Mouse (Mus musculus) myocyte (in vitro differentiated cells): ENCODE results near the gene Dock2.

Experiments used
- E2F4 ChIP-seq: IDR thresholded peaks from one replicate; pipeline ENCODE4 v1.6.1; 2011; ENCODE audit warnings: mild to moderate bottlenecking, control low read depth, moderate library complexity; ENCODE audit not compliant: insufficient read depth
- MYOD1 ChIP-seq, 3 experiments: IDR thresholded peaks; one replicate each; pipeline ENCODE4 v1.6.1; 2011; ENCODE audit warnings: control low read depth in 2 of 3, low read depth in 2 of 3, mild to moderate bottlenecking in 2 of 3, moderate library complexity in 1 of 3; ENCODE audit not compliant: insufficient read length in 2 of 3, control insufficient read depth in 1 of 3
- POLR2A ChIP-seq: IDR thresholded peaks from one replicate; pipeline ENCODE4 v1.6.1; 2011; ENCODE audit warnings: low read depth, mild to moderate bottlenecking, control low read depth, moderate library complexity; ENCODE audit not compliant: insufficient read length
- REST ChIP-seq: IDR thresholded peaks from one replicate; pipeline ENCODE4 v1.6.1; 2011; ENCODE audit warnings: mild to moderate bottlenecking, control low read depth, moderate library complexity; ENCODE audit not compliant: insufficient read depth, insufficient read length
- TCF12 ChIP-seq: IDR thresholded peaks from one replicate; pipeline ENCODE4 v1.6.1; 2011; ENCODE audit warnings: mild to moderate bottlenecking, control low read depth; ENCODE audit not compliant: poor library complexity, insufficient read depth, severe bottlenecking
- USF1 ChIP-seq: IDR thresholded peaks from one replicate; pipeline ENCODE4 v1.6.1; 2011; ENCODE audit warnings: low read depth, mild to moderate bottlenecking, control low read depth, moderate library complexity

DNA sequence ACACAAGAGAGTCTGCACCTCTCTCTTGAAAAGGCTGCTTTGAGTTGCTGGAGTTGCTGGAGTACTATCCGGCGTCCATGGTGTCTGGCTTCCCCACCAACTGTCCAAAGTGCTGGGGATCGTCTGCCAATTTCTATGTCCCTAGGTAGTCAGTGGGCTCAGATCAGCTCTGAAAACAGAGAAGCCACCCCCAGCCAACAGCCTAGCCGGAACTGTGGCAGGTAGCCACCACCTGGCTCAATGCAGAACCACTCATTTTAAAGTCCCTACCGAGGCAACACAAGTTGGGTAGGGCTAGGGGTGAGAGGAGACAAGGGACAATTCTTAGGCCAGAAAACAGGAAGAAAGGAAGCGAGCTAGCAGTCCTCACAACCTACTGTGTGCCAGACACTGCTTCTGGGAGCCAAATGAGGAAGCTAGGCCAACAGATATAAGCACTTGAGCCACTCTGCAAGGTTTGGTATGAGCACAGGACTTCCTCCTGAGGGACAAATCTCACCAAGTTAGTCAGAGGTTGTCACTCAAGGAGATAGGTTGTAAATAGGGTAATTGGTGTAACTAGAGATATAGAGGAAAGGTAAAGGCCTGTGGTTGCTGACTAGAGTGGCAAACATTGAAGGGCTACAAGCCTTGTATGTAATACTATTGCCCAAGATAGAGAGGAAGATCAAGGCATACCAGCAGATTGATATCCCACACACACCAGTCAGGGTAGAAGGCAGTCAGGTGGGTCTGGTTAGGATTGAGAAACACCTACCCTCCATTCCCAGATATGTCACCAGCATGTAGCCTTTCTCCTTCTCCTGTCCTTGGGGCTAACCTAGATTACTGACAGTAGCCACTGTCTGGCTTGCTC, 394.2 kb downstream of the Dock2 start:
- no peak for TF ChIP-seq POLR2A
- TF ChIP-seq USF1: no peak
- no peak for TF ChIP-seq E2F4
- TF ChIP-seq REST: no peak
- TF ChIP-seq MYOD1 (IDR thresholded peaks at IDR 0.05; ENCODE audit: control insufficient read depth in 1 of 3, insufficient read length in 2 of 3, low read depth in 2 of 3): no peak
- TF ChIP-seq TCF12: no peak
